Mouse (Mus musculus) MEL-GATA-1-ER (cell line): ENCODE measurements around the gene Plxnc1.

Source experiments
- DNase-seq: peaks from one replicate; pipeline ENCODE4 v3.0.0-alpha.2; 2012; ENCODE audit warnings: low read depth; ENCODE audit errors: extremely low read depth

Plxnc1 gene

DNA sequence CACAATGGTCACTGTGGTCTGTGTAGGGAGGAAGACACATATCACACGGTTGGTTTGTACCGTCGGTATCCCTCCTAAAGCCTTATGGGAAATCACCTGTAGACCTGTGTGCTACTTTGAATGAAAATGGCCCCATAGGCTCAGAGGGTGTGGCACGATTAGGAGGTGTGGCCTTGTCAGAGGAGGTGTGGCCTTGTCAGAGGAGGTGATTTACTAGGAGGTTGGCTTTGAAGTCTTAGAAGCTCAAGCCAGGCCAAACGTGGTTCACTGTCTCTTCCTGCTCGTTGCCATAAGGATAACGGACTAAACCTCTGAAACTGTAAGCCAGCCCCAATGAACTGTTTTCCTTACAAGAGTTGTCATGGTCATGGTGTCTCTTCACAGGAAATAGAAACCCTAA, 73.5 kb downstream of the Plxnc1 start:
- DNase-seq = no peak

DNA sequence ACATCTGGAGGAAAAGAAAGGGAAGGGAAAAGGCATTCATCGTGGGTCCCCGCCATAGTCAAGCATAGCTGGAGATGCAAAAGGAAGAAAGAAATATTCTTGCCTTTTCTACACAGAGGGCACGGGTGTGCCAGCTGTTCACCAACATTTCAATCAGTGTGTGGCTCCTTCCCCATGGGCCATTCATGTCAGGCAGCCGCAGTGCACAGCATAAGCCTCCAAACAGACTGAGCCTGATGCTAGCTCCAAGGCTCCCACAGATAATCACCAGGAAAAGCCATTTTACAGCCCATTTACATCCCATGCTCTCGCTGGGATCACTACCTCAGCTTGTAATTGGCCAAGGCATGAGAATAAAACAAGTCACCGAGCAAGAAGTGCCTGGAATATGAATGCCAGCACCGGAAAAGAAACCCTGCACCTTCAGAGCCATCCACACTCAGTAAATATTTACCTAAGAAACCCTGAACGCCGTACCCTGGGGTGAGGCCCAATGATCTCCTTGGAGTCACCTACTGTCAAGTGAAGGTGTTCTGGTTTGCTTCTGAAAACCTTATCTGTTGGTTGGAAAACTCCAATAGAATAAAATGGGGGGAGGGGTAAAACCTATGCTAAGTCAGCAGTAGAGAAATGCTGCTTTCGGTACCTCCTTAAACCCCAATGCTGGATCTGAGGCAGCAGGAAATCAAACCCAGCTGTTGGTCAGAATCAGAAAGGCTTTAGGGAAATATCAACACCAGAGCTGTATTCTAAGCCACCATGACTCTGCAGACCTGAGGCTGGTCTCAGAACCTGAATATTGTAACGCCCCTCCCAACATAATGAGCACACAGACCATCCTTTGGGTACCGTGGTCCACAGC, 77.4 kb downstream of the Plxnc1 start:
- DNase-seq = no peak

DNA sequence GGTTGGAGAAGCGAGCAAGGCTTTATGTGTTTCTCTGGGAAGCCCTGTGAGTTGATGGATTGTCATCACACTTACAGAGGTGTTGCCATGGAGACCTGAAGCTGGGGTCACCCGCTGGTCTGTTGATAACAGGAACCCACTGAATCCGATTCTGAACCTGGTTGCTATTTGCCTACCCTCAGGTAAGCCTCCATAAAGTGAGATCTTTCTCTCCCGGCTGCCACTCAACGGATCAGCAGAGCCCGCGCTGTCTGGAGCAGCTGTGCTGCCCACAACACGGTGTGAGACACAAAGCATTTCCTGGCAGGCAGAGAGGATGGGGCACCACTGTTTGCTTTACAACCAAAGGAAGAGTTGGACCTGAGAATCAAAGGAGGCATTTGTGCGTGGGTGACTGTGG, 79.4 kb downstream of the Plxnc1 start:
- DNase-seq = no peak

DNA sequence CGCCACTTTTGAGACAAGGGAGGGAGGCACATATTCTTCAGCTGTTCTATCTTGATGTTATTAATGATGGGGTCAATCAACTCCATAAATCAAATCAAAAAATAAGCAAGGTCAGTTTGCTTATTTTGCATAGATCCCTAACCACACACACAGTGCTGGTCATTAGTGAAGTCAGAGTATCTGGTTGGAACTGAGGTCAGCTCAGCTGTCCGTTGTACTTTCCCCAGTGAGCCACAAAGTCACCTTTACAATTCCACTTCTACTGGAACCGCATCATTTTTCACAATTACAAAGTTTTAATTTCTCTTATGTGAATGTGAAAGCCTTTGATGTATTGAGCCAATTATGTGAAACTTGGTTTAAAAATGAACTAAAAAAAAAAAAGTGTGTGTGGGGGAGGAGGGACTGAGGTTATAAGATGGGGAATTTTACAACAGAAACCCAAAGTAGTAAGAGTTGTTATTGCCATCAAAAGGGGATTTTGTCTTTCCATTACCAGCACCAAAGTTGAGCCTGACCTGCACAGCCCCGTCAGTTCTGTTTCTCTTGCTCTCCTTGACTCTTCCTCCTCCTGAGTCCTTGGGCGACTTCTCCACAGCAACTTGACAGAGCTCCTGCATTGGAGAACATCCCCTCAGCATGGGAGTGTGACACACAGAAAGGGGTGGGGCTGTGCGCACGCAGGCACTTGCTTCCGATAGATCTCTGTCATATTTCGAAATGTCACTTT, 80.3 kb downstream of the Plxnc1 start:
- no peak for DNase-seq

DNA sequence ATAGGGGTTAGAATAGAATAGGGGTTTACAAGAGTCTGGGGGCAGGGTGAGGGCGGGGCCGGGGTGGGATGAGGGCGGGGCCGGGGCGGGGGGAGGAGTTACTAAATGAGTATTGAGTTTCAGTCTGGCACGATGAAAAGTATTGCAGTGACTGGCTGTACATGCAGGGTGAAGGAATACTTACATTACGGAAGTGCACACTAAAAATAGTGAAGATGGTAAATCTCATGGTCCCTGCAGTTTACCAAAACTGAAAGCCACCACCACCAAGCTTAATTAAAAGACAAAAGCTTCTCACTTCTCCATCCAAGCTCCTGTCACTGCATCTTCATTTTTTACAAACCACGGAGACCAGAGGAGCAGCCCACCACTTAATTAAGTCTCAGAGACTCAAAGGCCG, 81.4 kb downstream of the Plxnc1 start:
- DNase-seq = no peak

DNA sequence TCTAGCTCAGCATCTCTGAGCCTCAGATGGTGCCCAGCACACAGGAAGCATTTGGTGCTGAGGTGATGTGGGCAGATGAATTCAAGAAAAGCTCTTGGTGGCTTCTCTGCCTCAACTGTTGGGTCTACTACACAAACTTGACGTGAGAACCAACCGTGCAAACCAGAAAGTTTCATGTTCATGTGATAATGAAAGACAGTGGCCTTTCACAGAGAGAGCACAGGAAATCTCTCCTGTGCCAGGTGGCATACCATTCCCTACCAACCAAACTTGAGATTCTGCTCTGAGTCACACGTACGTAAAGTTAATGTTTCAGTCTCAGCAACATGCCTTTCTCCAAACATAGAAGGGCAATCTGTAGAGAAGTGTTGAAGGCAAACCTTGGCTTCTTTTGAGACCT, 83.8 kb downstream of the Plxnc1 start:
- DNase-seq = no peak

DNA sequence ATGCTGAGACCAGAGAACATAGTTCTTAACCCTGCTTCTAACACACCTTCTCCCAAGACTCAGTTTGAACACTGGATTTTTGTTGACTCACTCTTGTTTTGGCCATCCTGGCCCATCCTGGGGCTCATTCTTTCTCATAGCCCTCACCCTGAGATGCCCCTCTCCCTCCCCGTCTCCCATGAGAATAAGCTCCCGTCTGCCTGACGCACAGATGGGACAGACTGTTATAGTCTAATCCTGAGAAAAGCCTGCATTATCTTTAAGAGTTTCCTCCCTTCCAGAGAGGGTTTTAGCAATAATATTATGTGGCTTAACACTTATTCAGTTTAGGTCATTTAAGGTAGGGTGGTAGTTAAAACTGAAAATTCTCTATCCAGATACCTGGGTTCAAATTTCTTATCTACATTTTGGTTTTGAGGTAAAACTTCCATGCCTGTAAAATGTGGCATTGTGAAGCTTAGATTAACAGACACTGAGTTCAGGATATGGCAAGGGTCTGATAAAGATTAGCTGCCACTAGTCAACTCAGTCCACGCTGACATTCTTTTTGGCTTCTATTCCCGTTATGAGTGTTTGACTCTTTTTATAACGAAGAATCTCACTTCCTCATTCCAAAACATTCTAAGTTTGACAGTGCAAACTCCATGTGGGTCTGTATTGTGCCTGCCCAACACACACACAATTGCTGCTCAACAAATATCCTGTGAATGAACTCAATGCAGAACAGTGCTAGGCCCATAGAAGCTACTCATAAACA, 86.2 kb downstream of the Plxnc1 start:
- DNase-seq = peak; percentile 93

DNA sequence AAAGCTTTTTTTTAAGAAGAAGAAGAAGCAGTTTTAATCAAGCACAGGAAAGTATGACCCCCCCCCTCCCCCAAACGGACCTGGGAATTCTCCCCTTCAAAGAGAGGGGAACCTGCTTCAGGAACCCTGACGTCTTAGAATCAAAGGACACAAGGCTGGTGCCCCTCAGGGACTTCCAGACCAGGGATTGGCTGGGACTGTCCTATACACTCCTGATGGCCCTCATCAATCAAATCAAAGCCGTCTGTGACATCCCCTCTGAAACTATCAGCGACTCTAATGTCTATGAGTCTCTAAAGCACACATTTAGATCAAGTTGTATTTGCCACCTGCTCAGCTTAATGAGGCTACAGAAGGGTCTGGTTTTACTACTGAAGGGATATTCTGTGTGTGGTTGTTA, 94.1 kb downstream of the Plxnc1 start:
- DNase-seq = no peak

DNA sequence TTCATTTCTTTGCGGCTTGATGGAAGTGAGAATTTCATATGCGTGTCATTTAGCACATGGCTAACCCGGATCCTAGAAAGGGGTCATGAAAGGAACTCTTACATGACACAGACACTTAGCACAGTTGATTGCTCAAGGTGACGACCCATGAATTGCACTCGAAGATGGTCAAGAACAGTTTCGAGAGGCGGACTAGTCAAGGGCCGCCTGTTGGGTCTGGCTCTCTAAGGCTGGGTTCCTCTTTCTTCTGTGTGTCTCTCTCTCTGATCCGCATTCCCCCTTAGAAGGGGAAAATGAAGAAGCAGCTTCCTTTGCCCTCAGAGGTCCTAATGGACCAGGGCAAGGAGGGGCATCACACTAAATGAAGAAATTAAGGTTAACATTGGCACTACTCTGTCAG, 94.7 kb downstream of the Plxnc1 start:
- DNase-seq = no peak

DNA sequence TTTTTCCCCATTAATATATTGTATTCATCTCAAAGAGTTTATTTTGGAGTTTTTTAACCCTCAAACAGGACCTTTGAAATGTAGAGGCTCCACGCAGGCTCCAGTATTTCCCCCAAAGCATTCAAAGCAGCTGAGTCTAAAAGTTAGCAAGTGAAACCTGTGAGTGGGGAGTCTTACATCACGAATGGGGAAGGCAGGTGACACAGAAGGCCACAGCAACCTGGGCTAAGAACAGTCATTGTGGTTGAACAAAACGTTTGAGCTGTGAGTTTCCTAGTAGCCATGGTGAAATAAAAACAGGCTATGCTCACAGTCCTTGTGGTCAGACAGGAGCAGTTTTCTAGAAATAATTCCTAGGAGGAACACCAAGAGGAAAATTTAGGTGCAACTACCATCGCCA, 95.3 kb downstream of the Plxnc1 start:
- DNase-seq = no peak

DNA sequence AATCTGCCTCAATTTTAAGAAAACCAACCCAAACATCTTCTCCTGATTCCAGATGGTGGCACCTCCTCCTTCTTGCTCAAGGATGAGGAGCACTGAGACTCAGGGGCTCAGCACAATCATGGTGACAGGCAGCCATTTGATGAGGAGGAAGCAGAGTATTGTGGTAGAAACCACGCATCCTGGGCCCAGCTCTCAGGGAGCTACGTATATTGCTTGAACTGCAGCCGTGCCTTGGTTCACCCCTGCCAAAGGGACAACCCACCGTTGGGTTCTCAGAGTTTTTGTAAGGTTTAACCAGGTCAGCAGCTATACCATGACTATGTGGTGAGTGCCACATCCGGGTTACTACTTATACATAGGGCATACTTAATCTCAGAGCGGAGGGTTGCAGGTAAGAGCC, 96.3 kb downstream of the Plxnc1 start:
- no peak for DNase-seq

DNA sequence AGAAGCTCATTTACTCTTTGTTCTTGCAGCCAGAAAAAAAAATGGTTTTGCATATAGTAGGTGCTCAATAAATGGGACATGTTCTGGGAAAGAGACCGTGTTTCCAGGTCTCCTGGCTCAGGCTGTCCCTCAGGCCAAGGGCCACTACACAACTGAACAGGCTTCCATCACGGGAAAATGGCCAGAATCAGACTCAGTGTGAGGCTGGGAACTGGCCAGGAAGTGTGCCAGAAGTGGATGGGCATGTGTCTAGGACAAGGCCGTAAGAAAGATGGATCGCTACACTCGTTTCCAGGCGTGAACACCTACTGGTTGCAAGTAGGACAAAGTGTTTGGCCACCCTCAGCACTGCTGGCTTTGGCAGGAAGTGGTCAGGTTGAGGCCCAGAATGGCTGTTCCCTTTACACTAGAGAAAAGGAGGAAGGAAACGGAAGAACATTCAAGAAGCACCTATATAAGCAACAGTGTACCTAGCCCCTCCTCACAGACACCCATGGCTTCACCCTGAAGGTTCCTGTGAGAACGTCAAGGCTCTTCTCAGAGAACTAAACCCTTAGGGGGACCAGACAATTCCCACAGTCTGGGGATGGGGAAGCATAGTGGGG, 98.0 kb downstream of the Plxnc1 start:
- DNase-seq = no peak

DNA sequence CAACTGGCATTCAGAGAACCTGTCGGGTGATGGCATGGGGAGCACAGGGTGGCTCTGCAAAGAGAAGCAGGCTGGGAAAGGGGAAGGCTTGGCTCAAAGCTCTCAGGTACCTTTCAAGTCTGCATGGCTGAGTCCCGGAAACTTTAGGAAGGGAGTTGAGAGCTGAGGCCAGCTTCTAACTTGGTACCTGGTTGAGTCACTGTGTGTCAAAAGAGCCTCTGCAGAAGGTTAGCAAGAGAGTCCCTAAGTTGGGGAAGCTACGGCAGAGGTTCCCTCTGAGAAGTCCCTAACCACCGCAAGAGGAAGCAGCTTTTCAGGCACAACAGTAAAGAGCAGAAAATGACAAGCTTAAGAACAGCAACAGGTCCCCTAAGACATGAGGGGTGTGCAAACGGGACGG, 99.9 kb downstream of the Plxnc1 start:
- no peak for DNase-seq

DNA sequence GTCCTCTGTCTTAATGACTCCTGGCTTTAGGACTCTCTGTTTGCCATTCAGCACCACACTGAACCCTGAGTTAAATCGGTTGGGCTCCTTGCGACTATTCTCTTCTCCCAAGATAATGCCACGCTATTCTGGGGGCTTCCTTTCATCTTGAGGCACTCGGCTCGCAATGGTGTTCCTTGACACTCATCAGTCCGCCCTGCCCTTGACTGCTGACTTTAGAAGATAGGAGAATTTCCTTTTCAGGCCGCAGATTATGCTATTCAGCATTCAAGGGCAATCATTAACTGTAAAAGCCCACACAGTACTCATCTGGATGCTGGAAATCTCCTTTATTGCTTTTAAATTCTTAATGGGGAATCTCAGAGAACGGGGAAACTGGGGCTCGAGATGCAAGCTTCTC, 108.8 kb downstream of the Plxnc1 start:
- no peak for DNase-seq

DNA sequence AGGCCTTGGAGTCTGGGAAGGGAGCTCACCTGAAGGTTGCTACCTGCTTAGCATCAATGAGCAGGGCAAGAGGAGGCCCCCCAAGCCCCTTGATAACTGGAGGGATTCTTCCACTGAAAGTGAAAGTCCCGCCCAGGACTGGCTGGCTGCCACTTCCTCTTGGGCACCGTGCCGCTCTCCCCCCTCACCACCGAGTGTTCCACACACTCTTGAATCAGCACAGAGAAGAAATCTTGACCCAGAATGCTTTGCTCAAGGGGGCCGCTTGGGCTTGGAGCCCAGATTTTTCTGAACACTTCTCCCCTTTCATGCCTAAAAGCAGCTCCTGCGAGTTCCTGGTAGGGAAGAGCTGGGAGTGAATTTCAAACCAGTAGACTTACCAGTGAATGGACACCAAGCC, 115.2 kb downstream of the Plxnc1 start:
- DNase-seq = peak; percentile 28

DNA sequence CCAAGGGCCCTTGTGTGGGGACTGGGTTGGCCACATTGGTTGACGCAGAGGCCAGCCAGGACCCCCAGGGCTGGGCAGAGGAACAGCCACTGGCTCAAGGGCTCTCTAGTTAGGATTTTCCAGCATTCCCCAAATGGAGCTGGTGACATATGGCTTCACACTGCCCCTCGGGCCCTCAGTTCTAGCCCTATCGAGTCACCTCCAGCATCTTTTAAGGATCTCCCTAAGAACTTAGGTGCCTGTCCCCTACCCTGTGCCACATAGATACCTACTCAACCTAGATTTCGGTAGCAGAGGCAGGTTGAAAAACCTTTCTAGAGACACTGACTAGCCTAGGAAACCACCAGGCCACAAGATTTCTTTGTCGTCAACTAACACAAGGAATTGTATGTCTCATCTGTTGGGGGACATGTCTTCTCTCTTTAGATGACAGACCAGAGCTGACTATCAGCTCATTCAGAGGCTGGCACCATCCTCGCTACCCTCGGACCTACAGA, 115.9 kb downstream of the Plxnc1 start:
- DNase-seq = no peak

DNA sequence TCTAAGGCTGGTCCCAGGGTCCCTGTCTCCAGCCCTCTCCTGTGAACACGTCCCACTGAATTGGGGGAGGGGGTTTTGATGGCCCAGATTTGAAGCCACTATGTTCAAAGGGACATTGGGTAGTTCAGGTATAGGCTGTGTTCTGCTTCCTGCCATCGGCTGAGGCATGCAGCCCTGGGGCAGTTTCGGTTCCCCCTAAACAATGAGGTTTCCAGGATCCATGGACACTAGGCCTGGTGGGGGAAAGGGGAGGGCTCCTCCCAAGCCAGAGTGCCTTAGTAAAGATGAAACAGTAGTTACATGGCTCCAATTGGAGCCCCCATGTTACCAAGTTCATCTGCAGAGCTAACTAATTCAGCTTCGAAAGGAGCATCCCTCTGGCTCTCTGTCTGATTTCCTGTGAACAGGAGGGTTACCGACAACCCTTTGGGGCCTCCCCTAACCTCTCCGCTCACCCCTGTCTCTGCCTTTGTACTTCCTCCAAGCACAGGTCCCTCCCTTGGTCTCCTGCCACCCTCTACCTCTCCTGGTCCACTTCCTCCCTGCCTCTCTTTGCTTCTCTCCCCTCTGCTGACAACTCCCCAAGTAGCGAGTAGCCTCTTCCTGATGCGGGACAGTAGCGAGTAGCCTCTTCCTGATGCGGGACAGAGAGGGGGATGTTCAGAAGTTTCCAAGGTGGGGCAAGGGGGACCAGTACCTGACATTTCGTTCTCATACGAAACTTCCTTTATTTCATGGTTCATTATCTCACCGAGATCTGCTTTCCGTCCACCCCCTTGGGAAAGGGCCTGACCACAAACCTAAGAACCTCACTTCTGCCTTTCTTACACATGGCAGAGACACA, 116.5 kb downstream of the Plxnc1 start:
- peak; percentile 50 for DNase-seq

DNA sequence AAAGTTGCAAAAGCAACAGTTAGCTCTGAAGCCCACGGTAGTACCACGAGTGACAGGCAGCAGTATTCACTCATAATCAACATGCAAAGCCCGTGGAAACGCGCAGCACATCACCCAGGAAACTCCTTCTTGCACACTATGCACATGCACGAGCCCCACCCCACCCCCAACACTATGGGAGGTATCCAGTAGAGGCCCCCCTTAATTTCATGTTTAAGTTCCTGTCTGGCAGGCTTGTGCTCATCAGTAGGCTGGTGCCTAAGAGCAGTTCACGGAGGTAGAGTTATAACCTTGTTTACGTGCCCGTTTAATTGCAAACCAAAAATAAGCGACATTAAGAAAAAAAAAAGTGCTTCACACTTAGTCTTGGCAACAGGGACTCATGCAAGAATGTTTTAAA, 117.3 kb downstream of the Plxnc1 start:
- no peak for DNase-seq

DNA sequence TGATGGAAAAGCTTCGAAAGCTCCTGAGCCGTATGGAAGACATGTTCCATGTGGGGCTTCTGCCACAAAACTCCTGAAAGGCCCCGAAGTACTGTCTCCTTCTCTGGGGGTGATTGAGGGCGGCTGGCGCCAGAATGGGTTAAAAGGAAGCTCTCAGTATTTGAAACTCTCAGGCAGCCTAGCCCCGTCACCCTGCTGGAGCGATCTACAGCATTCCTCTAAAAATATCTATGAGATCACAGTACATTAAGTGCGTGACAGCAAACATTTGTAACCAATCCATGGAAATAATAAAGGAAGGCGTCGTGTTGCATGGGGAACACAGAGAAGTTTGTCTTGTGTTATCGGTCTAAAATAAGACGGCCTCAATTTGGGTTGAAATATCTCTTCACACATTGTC, 118.2 kb downstream of the Plxnc1 start:
- DNase-seq = no peak

DNA sequence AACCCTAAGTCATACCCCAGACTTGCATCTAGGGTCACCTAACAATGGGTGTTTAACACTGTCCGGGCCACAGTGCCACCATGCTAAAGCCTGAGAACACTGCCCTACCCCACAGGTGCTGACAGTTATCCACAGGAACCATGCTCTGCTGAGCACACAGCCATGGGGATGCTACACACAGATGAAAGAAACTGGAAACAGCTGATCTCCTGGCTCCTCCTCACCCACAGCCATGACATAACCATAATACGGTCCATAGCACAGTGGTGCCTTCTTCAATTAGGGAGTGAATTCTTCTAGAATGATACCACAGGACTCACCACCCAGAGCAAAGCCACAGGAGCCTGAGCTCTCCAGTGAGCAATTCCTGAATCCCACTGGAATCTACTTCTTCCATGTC, 118.7 kb downstream of the Plxnc1 start:
- no peak for DNase-seq
